Mouse (Mus musculus): ENCODE measurements around the gene Sema6b. TPM values are rescaled to one million over a fixed set of nuclear protein-coding genes. Genes with fewer than 3 reads are reported as not detected.
A peak's percentile ranks its signal among the peaks of the same experiment; 100 is the strongest.

Sema6b gene
- total RNA-seq, 2 experiments from 2014 or later = 125 to 133 TPM

DNA sequence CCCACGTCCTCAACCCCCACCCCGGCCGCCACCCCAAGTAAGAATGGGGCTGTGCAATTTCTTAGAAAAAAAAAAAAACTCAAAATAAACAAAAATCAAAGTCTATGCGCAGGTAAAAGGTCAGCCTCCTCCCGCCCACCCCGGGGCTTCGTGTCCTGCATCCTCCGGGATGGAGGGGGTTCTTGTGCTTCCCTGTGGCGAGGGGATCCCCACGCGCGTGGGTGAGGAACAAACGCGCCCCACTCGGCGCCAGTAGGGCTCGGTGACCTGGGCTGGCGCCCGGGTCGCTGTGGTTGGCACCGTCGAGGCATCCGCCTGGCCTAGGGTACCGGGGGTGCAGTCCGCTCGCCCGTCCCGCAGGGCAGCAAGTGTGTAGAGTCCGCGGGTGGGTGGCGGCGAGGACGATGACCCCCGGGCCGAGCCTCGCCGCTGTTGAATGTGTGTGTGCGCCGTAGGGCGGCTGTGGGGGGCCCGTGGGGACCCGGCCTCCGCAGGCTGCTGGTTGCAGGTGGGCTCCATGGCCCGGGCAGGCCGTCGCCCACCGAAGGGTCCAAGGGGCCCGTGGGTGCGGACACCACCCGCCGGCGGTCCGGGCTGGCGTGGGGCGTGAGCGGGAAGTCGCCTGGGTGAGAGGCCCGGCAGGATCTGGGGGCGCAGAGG is 16.3 kb downstream of the Sema6b start:
- DNase-seq (ENCODE audit: low spot score in 2 of 2) = no peak
- no peak overlapping the region for H3K27ac ChIP-seq
- H3K4me3 ChIP-seq = no peak overlapping the region
- TF ChIP-seq CTCF (conservative IDR thresholded peaks at IDR 0.05) = no peak

DNA sequence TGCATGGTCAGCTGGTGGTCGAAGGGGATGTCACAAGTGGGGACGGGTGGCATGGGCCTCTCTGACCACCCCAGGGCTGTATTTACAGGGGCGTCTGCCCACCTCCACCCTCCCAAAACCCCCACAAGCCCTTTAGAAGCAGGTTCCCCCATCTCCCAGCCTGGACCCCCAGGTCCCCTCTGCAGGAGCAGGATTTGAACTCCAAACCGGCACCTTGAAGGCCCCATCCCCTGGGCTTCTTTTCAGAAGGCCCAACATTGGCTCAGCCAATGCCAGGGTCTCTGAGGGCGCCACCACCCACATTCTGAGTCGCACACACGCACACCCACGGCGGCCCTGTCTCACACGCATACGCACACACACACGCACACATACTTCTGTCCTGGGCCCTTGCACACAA is 17.0 kb downstream of the Sema6b start:
- no peak overlapping the region for H3K27ac ChIP-seq

DNA sequence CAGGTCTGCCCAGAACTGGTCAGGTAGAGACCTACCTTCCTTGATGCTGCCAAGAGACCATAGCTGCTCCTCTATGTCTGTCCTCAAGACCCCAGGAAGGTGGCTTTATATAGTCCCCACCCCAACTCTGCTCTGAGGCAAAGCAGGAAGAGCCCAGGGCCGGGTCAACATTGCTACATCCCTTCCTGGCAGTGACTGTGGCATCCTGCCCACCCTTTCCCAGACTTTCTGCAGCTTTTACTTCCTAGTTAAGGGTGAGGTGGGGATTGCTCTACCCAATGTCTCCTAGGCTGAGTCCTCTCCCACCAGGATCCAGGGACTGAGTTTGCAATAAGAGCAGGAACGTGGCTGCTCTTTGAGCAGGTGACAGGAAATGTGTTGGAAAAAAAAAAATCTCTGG is 18.3 kb downstream of the Sema6b start, which contains the start of gene Lrg1:
Gene Lrg1 (minus strand): TSS at position 176 of the 400 bp plus-strand sequence.
- no peak within 1 kb of the TSS for H3K27ac ChIP-seq
- TF ChIP-seq CTCF (conservative IDR thresholded peaks at IDR 0.05) = no peak
- no peak for DNase-seq (ENCODE audit: low spot score in 2 of 2)
- H3K4me3 ChIP-seq = no peak within 1 kb of the TSS

More for the DNA sequence above, 17.0 kb downstream of the Sema6b start:
- TF ChIP-seq CTCF (conservative IDR thresholded peaks at IDR 0.05) = no peak
- H3K4me3 ChIP-seq = no peak overlapping the region
- no peak for DNase-seq (ENCODE audit: low spot score in 2 of 2)

DNA sequence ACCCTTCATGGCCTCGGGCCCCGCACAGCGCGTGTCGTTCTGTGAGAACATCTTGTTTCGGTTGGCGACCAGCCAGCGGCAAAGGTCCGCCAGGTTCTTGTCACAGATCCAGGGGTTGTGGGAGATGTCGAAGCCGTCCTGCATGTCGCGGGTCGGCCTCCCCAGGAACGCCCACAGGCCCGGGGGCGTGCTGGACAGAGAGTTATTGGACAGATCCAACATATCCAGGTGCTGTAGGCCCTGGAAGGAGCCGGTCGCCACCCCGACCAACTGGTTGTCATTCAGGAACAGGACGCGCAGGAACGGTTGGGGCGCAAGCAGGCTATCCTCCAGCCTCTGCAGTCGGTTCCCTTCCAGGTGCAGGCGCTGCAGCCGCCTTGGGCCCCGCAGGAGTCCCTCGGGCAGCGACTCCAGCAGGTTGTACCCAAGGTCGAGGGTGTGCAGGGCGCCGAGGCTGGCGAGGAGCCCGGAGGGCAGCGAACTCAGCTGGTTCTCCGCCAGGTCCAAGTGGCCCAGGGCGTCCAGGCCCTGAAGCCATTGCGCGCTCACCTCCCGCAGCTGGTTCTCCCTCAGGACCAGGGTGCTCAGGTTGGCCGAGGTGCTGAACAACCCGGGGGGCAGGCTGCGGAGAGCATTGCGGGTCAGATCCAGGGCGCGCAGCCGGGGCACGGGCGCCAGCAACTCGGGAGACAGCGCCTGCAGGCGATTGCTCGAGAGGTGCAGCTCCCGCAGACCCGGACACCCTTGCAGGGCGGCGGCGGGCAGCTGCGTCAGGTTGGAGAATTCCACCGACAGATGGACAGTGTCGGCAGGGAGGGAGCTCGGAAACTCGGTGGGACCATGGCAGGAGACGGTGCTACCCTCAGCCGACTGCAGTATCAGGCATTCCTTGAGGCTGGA is 19.9 kb downstream of the Sema6b start:
- DNase-seq (ENCODE audit: low spot score in 2 of 2) = no peak
- Histone ChIP-seq H3K4me3 (peak overlapping the region; percentile 20), H3K27ac (no peak overlapping the region)
- TF ChIP-seq CTCF (conservative IDR thresholded peaks at IDR 0.05) = no peak

DNA sequence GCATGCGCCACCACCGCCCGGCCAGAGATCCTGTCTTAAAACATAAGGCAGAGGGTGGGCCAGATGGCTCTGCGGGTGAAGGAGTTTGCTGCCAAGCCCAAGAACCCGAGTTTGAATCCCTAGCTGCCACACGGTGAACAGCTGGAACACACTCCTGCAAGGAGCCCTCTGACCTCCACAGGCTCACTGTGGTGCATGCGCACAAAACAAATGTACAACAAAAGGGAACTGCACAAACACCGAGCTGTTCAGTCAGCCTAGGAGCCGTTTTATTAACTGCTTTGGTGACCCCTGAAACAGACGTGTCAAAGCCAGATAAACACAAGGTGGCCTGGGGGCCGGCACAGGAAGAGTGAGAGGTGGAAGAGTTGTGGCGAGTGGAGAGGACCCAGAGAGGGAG is 20.7 kb downstream of the Sema6b start:
- H3K27ac ChIP-seq = no peak overlapping the region
- no peak for DNase-seq (ENCODE audit: low spot score in 2 of 2)
- H3K4me3 ChIP-seq = no peak overlapping the region
- TF ChIP-seq CTCF (conservative IDR thresholded peaks at IDR 0.05) = no peak

DNA sequence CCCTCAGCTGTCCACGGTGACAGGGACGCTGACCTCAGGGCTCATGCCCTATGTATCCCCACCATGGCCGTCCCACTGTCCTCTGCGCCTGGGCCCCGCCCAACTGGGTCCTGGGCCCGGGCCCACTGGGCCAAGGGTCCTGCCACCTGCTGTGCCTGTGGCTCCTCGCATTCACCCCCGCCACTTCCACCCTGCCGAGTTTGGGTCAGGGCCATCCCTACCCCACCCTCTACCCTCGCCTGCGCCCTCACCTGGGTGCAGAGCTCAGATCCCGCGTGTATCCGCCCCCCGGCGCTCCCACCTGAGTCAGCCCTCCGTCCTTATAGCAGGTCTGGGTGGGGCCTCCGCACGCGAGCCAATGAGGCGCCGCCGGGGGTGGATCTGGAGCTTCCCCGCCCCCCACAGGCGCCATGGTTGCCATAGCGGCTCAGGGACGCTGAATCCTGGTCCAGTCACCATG is 22.9 kb downstream of the Sema6b start, which contains the start of gene Plin5:
Gene Plin5 (minus strand): TSS at position 346 of the 460 bp plus-strand sequence.
- peak within 1 kb of the TSS; percentile 38 for H3K4me3 ChIP-seq
- DNase-seq (ENCODE audit: low spot score in 2 of 2) = no peak
- no peak within 1 kb of the TSS for H3K27ac ChIP-seq
- TF ChIP-seq CTCF (conservative IDR thresholded peaks at IDR 0.05) = no peak

DNA sequence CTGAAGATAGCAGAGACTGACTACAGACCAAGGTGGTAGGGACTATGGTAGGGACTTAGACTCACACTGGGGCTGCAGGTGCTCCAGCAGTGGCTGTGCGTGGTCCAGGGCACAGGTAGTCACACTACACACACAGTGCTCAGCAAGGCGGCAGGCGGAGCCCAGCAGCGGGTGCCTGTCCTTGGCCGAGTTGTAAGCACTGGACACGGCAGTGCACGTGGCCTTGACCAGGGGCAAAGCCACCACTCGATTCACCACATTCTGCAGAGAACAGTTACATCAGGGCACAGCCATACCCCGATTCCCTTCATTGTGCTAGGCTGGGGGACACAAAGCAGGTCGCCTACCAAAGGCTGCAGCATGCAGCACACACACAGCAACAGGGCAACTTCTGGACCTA is 23.9 kb downstream of the Sema6b start:
- Histone ChIP-seq H3K27ac (no peak overlapping the region), H3K4me3 (no peak overlapping the region)
- DNase-seq (ENCODE audit: low spot score in 2 of 2) = no peak
- TF ChIP-seq CTCF (conservative IDR thresholded peaks at IDR 0.05) = no peak

DNA sequence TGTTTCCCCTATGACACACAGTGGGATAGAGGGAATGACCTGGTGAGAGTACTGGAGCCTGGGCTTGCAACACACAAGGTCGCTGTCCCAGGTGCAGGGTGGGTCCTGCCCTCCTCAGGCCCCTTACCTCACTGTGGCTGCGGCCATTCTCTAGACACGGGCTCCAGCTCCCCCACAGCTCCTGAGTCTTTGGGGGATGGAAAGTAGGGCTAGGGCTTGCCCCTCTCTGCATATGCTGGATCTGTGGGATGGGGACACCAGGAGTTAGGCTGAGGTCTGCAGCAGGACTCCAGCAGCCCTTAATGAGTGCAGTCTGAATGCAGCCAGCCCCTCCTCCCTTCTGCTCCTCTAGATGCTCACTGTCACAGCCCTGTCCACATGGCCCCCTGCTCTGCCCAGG is 27.4 kb downstream of the Sema6b start:
- Histone ChIP-seq H3K4me3 (no peak overlapping the region), H3K27ac (no peak overlapping the region)
- TF ChIP-seq CTCF (conservative IDR thresholded peaks at IDR 0.05) = no peak
- no peak for DNase-seq (ENCODE audit: low spot score in 2 of 2)

DNA sequence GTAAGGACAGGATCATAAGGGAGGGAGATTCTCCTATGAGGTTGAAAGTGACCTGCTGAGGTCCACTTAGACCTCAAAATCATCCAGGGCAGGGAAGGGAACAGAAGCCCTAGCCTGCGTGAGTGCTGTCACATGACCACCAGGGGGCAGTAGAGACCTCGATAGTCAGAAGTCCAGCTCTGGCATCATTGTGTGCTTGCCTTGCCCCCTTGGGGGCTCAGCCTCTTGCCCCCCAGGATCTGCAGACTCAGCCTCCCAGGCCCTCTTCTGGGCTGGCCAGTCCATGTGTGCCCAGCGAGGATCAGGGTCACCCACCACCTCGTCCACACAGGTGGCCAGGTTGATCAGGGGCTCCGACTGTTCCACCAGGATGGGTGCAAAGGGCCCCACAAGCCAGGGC is 28.3 kb downstream of the Sema6b start:
- peak in 1 of 2 experiments; percentile 70 for DNase-seq (ENCODE audit: low spot score in 2 of 2)
- Histone ChIP-seq H3K4me3 (no peak overlapping the region), H3K27ac (no peak overlapping the region)
- peak; percentile 95 for TF ChIP-seq CTCF (conservative IDR thresholded peaks at IDR 0.05)

DNA sequence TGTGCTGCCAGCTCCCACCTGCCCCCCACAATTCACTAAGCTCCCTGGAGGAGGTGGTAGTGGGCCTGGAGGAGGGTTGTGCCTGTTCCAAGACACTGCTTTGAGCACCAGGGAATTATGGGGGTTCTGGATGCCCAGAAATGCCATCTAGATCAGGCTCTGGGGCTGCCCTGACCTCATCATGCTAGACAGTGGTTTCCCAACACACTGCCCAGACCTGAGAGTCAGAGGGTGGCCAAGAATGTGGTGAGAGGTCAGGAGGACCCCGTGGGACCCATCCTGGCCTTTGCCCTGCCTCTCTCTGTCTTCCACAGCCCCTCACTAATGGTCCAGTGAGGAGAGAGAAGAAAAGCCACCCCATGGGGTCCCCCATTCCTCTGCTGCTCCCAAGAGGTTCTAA is 29.1 kb downstream of the Sema6b start:
- no peak for DNase-seq (ENCODE audit: low spot score in 2 of 2)
- H3K27ac ChIP-seq = peak overlapping the region; percentile 90
- H3K4me3 ChIP-seq = no peak overlapping the region
- TF ChIP-seq CTCF (conservative IDR thresholded peaks at IDR 0.05) = no peak

DNA sequence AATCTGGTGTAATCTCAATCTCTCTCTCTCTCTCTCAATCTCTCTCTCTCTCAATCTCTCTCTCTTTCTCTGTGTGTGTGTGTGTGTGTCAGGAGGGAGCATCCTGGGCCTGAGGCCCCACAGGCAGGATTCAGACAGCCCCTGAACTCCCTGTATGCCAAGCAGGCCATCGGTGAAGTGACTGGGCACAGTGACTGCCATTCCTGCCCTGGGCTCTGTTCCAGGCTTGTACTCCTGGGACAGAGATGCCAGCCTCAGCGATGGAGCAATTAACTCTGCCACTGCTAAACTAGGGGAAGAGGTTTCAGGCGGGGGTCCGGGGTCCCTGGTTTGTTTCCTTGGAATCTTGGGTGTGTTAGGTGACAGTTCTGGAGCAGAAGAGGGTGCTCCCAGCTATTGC is 29.6 kb downstream of the Sema6b start:
- Histone ChIP-seq H3K27ac (peak overlapping the region; percentile 90), H3K4me3 (no peak overlapping the region)
- DNase-seq (ENCODE audit: low spot score in 2 of 2) = no peak
- no peak for TF ChIP-seq CTCF (conservative IDR thresholded peaks at IDR 0.05)

DNA sequence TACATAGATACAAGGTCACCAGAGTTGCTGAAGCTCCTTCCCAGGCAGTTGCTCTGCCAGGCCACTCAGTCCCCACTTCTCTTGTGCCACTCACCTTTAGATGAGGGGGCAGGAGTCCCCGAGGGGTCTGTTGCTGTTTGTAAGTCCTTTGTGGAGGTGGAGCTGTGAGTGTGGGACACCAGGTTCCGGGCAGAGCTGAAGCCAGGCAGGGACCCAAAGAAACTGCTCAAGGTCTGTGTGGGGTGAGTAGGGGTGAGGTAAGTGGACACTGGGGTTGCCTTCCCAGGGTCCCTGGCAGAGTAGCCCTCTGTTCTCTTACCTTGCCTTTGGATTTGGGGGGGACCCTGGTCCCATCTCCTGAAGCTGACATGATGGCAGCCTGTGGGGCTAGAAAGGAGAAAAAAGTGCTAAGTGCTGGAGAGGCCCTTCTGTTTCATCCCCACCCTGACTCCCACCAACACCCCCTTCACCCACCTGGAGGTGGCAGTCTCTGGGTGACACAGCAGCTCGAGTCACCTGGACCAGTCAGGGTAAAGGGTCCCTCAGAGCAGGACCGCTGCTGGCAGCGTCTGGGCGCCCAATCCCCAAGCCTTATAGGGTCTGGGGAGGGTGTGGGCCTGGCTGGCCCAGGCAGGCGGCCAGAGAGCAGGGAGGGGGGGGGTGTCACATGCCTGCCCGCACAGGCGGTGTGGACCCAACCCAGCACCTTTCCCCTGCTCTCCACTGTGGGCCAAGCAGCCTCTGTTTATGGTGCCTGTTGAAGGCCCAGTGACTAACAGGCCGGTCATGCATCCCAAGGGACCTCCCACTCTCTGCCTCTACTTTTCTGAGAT is 30.7 kb downstream of the Sema6b start, which contains the start of gene Plin4:
Gene Plin4 (minus strand): TSS at position 585 of the 833 bp plus-strand sequence.
- no peak for DNase-seq (ENCODE audit: low spot score in 2 of 2)
- peak within 1 kb of the TSS; percentile 90 for H3K27ac ChIP-seq
- TF ChIP-seq CTCF (conservative IDR thresholded peaks at IDR 0.05) = no peak
- H3K4me3 ChIP-seq = peak within 1 kb of the TSS; percentile 20; the same call in 1 of the 2 replicates
